ENCODE assay signal across 34 mouse cellular contexts in genomic region chr6:140701259-140701658, GRCm38 (mm10). TPM values are rescaled to one million over a fixed set of nuclear protein-coding genes. Genes with fewer than 3 reads are reported as not detected.
A peak's percentile ranks its signal among the peaks of the same experiment; 100 is the strongest.
DNase-seq lines count a peak whose midpoint lies in the region; ATAC-seq and TF ChIP-seq lines count a peak whose summit lies in the region.
"Had no signal": no experiment of that assay in that cellular context is flagged by ENCODE, and none has a peak within 500 bp of the region (broad histone marks: within the 10 kb centered on the region; RNA-seq: fewer than 3 reads in every experiment).

No protein-coding gene starts in this region.

- no peaks in the 10 kb centered on the region for H3K36me3 ChIP-seq in embryonic facial prominence, embryonic 13.5 days
- no peaks in the 10 kb centered on the region for H3K36me3 ChIP-seq in embryonic facial prominence, embryonic 10.5 days (replicated peaks)
- no peaks in the 10 kb centered on the region for H3K36me3 ChIP-seq in embryonic facial prominence, embryonic 15.5 days
- 0 out of 2 replicates have a peak, but pooled peaks cover 3% of the 10 kb centered on the region for H3K36me3 ChIP-seq in limb, embryonic 15.5 days
- no peaks in the 10 kb centered on the region for H3K36me3 ChIP-seq in liver, postnatal 0 days (replicated peaks; ENCODE audit: insufficient read depth, low read length)
- H3K36me3 ChIP-seq: forebrain, embryonic 10.5 days; G1E; heart, embryonic 10.5 days; heart, embryonic 13.5 days; hindbrain, embryonic 12.5 days; hindbrain, embryonic 15.5 days had no signal

- H3K27ac ChIP-seq in embryonic facial prominence, embryonic 13.5 days: 0 out of 2 replicates have a peak overlapping the region, but pooled peaks have one; percentile 12
- H3K27ac ChIP-seq in embryonic facial prominence, embryonic 10.5 days (replicated peaks): no peak overlapping the region
- H3K27ac ChIP-seq in embryonic facial prominence, embryonic 15.5 days (replicated peaks): 0 out of 2 replicates have a peak overlapping the region, but pooled peaks have one; percentile 2
- H3K27ac ChIP-seq in limb, embryonic 15.5 days: 0 out of 2 replicates have a peak overlapping the region, but pooled peaks have one; percentile 0
- H3K27ac ChIP-seq in liver, postnatal 0 days (ENCODE audit: low read depth): no peak overlapping the region
- H3K27ac ChIP-seq: forebrain, embryonic 10.5 days; forebrain, embryonic 13.5 days; heart, adult 2 months; heart, embryonic 10.5 days; heart, embryonic 13.5 days; hindbrain, embryonic 12.5 days; hindbrain, embryonic 15.5 days had no signal

- H3K4me2 ChIP-seq in embryonic facial prominence, embryonic 13.5 days: no peak overlapping the region
- H3K4me2 ChIP-seq in embryonic facial prominence, embryonic 15.5 days (replicated peaks): no peak overlapping the region
- H3K4me2 ChIP-seq in limb, embryonic 15.5 days: no peak overlapping the region
- H3K4me2 ChIP-seq in liver, postnatal 0 days (ENCODE audit: low read depth, low read length): no peak overlapping the region
- H3K4me2 ChIP-seq: forebrain, embryonic 13.5 days; heart, embryonic 13.5 days; hindbrain, embryonic 12.5 days; hindbrain, embryonic 15.5 days had no signal

- DNase-seq in embryonic facial prominence, embryonic 10.5 days (ENCODE audit: low spot score): no peak
- no peak for DNase-seq in heart, postnatal 4 days
- no peak for DNase-seq in liver, postnatal 0 days
- DNase-seq: adrenal gland, adult 2 months; adrenal gland, postnatal 14 days; cerebellum, adult 11-12 months; cerebellum, adult 8-10 months; cerebellum, postnatal 10 days; cerebellum, postnatal 36 days; embryo, embryonic 11 days; gastrocnemius, postnatal 10 days; gastrocnemius, postnatal 36 days; heart, adult 2 months; heart, postnatal 14 days had no signal

- no peaks in the 10 kb centered on the region for H3K27me3 ChIP-seq in embryonic facial prominence, embryonic 13.5 days
- H3K27me3 ChIP-seq in embryonic facial prominence, embryonic 10.5 days (replicated peaks; ENCODE audit: low read depth, poor library complexity, severe bottlenecking): no peaks in the 10 kb centered on the region
- no peaks in the 10 kb centered on the region for H3K27me3 ChIP-seq in embryonic facial prominence, embryonic 15.5 days
- no peaks in the 10 kb centered on the region for H3K27me3 ChIP-seq in limb, embryonic 15.5 days
- H3K27me3 ChIP-seq in liver, postnatal 0 days (ENCODE audit: insufficient read depth, low read length): no peaks in the 10 kb centered on the region
- H3K27me3 ChIP-seq: CH12.LX; forebrain, embryonic 13.5 days; heart, embryonic 13.5 days; hindbrain, embryonic 12.5 days; hindbrain, embryonic 15.5 days had no signal

- peaks cover 23% of the 10 kb centered on the region for H3K4me1 ChIP-seq in embryonic facial prominence, embryonic 13.5 days
- no peaks in the 10 kb centered on the region for H3K4me1 ChIP-seq in embryonic facial prominence, embryonic 10.5 days
- H3K4me1 ChIP-seq in embryonic facial prominence, embryonic 15.5 days: peaks cover 11% of the 10 kb centered on the region; the same call in 1 of the 2 replicates
- peaks cover 25% of the 10 kb centered on the region for H3K4me1 ChIP-seq in limb, embryonic 15.5 days
- no peaks in the 10 kb centered on the region for H3K4me1 ChIP-seq in liver, postnatal 0 days (ENCODE audit: insufficient read depth)
- H3K4me1 ChIP-seq: forebrain, embryonic 10.5 days; forebrain, embryonic 13.5 days; heart, embryonic 10.5 days; heart, embryonic 13.5 days had no signal

- H3K9ac ChIP-seq in embryonic facial prominence, embryonic 13.5 days: no peak overlapping the region
- no peak overlapping the region for H3K9ac ChIP-seq in embryonic facial prominence, embryonic 15.5 days
- H3K9ac ChIP-seq in limb, embryonic 15.5 days: no peak overlapping the region
- no peak overlapping the region for H3K9ac ChIP-seq in liver, postnatal 0 days (replicated peaks)
- H3K9ac ChIP-seq: forebrain, embryonic 13.5 days; heart, embryonic 13.5 days; hindbrain, embryonic 12.5 days; hindbrain, embryonic 15.5 days had no signal

- no peak overlapping the region for H3K4me3 ChIP-seq in embryonic facial prominence, embryonic 13.5 days
- no peak overlapping the region for H3K4me3 ChIP-seq in embryonic facial prominence, embryonic 10.5 days
- no peak overlapping the region for H3K4me3 ChIP-seq in embryonic facial prominence, embryonic 15.5 days (replicated peaks)
- no peak overlapping the region for H3K4me3 ChIP-seq in limb, embryonic 15.5 days
- no peak overlapping the region for H3K4me3 ChIP-seq in liver, postnatal 0 days (ENCODE audit: low read depth, low read length)
- H3K4me3 ChIP-seq: forebrain, embryonic 10.5 days; forebrain, embryonic 13.5 days; heart, adult 2 months; heart, embryonic 10.5 days; heart, embryonic 13.5 days; hindbrain, embryonic 12.5 days; hindbrain, embryonic 15.5 days had no signal

- ATAC-seq in embryonic facial prominence, embryonic 13.5 days (ENCODE audit: insufficient number of reproducible peaks, insufficient read depth, low FRiP score, low TSS enrichment, low read depth): no peak
- no peak; the same call in 1 of the 2 replicates for ATAC-seq in embryonic facial prominence, embryonic 15.5 days (ENCODE audit: insufficient number of reproducible peaks, low FRiP score, low TSS enrichment, low read depth)
- ATAC-seq in limb, embryonic 15.5 days (ENCODE audit: insufficient number of reproducible peaks, low FRiP score, low TSS enrichment, low read depth): no peak
- no peak for ATAC-seq in liver, postnatal 0 days
- ATAC-seq: forebrain, embryonic 13.5 days; forebrain, embryonic 16.5 days had no signal

- 40% methylated on average over 6 of the region's 6 CpGs for WGBS in embryonic facial prominence, embryonic 13.5 days
- 79% methylated on average over 6 of the region's 6 CpGs for WGBS in embryonic facial prominence, embryonic 10.5 days
- WGBS in embryonic facial prominence, embryonic 15.5 days: 28% methylated on average over 6 of the region's 6 CpGs
- WGBS in limb, embryonic 15.5 days: 43% methylated on average over 6 of the region's 6 CpGs
- 80% methylated on average over 6 of the region's 6 CpGs for WGBS in liver, postnatal 0 days (ENCODE audit: insufficient replicate concordance)

- no peak for TF ChIP-seq CTCF in liver, postnatal 0 days (IDR thresholded peaks at IDR 0.05; ENCODE audit: low read depth)

- no peak for TF ChIP-seq EP300 in liver, postnatal 0 days (IDR thresholded peaks at IDR 0.05; ENCODE audit: low read depth)

- peaks cover 3% of the 10 kb centered on the region; the same call in 1 of the 2 replicates for H3K9me3 ChIP-seq in embryonic facial prominence, embryonic 13.5 days
- no peaks in the 10 kb centered on the region for H3K9me3 ChIP-seq in embryonic facial prominence, embryonic 10.5 days
- no peaks in the 10 kb centered on the region for H3K9me3 ChIP-seq in embryonic facial prominence, embryonic 15.5 days (replicated peaks)
- H3K9me3 ChIP-seq in limb, embryonic 15.5 days: peaks cover 3% of the 10 kb centered on the region; the same call in 1 of the 2 replicates
- H3K9me3 ChIP-seq in liver, postnatal 0 days (ENCODE audit: low read length): no peaks in the 10 kb centered on the region
- H3K9me3 ChIP-seq: heart, embryonic 10.5 days; hindbrain, embryonic 12.5 days; hindbrain, embryonic 15.5 days had no signal

RNA-seq across cellular contexts. Expression of gene Gm11077, which starts 27.8 kb away (rescaled TPM):
- not detected in 2 replicates for polyA plus RNA-seq in embryonic facial prominence, embryonic 13.5 days (2015; fragmentation: Nextera tagmentation; extraction: Ambion mirVana)
- not detected in 2 replicates for polyA plus RNA-seq in embryonic facial prominence, embryonic 10.5 days (2016; fragmentation: Nextera tagmentation; extraction: Ambion mirVana)
- polyA plus RNA-seq in embryonic facial prominence, embryonic 15.5 days (2015; fragmentation: Nextera tagmentation; extraction: Ambion mirVana): not detected in 2 replicates
- polyA plus RNA-seq in limb, embryonic 15.5 days (2015; fragmentation: Nextera tagmentation; extraction: Ambion mirVana): not detected in 2 replicates
- total RNA-seq in heart, postnatal 4 days (2021): not detected
- polyA plus RNA-seq in liver, postnatal 0 days (2015; fragmentation: Nextera tagmentation; extraction: Ambion mirVana): not detected in 2 replicates
- total RNA-seq: adrenal gland, adult 2 months; adrenal gland, postnatal 14 days; adrenal gland, postnatal 4 days; CH12.LX; G1E; gastrocnemius, adult 18-20 months; gastrocnemius, postnatal 10 days; gastrocnemius, postnatal 36 days; granulocyte monocyte progenitor cell, adult 5-6 weeks; heart, adult 2 months; heart, postnatal 14 days; hematopoietic stem cell, adult 5-6 weeks had no signal
- polyA plus RNA-seq: adrenal gland, adult 2 months; cortical plate, adult 2 months; embryonic facial prominence, embryonic 11.5 days; forebrain, embryonic 10.5 days; forebrain, embryonic 13.5 days; forebrain, embryonic 16.5 days; G1E; heart, adult 2 months; heart, embryonic 10.5 days; heart, embryonic 13.5 days; heart, embryonic 16.5 days; hindbrain, embryonic 12.5 days; hindbrain, embryonic 15.5 days; intestine, embryonic 14.5 days had no signal

Comparison
In these comparisons a context has a peak if more than half of its experiments do, and no peak if none do; other contexts are left out.
1. H3K27ac ChIP-seq: peak in embryonic facial prominence, embryonic 13.5 days (single experiment), embryonic facial prominence, embryonic 15.5 days (single experiment) and limb, embryonic 15.5 days (single experiment); none in embryonic facial prominence, embryonic 10.5 days (single experiment) and liver, postnatal 0 days (single experiment).